Mouse (Mus musculus): ENCODE results near the gene Gm10112. TPM values are rescaled to one million over a fixed set of nuclear protein-coding genes. Genes with fewer than 3 reads are reported as not detected.

The Gm10112 gene
- not detected in 2 replicates for polyA plus RNA-seq (2015; fragmentation: Nextera tagmentation; extraction: Ambion mirVana)

DNA sequence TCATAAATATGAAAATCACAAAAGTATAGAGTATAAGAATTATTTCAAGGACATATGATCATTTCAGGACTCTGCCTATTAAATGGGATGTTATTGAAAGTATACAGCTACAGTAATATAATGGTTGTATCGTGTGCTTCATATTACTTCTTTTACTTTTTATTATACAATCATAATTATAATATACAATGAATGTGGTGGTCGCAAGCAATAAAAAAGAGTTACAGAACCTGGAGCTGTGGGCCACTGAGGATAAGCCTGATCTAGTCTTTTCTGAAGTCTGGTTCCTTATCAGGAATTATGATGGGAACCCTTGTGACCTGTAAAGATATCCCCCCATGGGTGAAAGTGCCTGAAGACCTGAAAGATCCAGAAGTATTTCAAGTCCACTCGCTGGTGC lies at the start of gene Gm10112:
Gene Gm10112 (plus strand): TSS at position 301 of the 400 bp plus-strand sequence.

Other genes with a start within 250 kb of the Gm10112 start
- not detected in 2 replicates for gene Cylc1, start 57.9 kb upstream of the Gm10112 start, polyA plus RNA-seq (2015; fragmentation: Nextera tagmentation; extraction: Ambion mirVana)

Measured in neural tube, postnatal 0 days (tissue).